Mouse (Mus musculus): ENCODE results near the gene Zcchc14. TPM values are rescaled to one million over a fixed set of nuclear protein-coding genes. Genes with fewer than 3 reads are reported as not detected.

Gene Zcchc14
- polyA plus RNA-seq, 1 experiment from 2014 or later, result 10.9 TPM

DNA sequence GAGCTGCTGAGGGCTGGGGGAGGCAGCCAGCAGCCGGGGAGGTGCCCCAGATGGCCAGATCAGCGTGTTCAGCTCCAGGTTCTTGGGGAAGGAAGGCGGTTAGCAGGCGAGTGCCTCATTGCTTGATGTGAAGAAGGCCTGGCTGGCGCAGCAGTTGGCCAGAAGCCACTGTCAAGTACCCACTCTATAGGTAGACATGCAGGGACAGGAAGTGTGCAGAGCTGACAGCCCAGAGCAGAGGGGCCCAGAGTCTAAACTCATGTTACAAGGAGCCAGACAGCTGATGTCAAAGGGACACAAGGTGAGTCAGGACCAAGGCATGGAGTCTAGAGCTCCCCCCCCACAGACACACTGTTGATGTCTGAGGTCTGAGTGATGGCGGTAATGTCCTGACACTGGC is 102.6 kb downstream of the Zcchc14 start:
- H3K4me1 ChIP-seq, result peaks cover 20% of the 10 kb centered on the region
- no peaks in the 10 kb centered on the region for H3K9me3 ChIP-seq
- H3K36me3 ChIP-seq, result peaks cover 57% of the 10 kb centered on the region
- H3K4me3 ChIP-seq, result no peak overlapping the region
- 87% methylated on average over 6 of the region's 6 CpGs for WGBS
- no peak overlapping the region for H3K27ac ChIP-seq
- no peak for DNase-seq (ENCODE audit: low spot score)
- H3K27me3 ChIP-seq (ENCODE audit: insufficient read depth, poor library complexity, severe bottlenecking), result peaks cover 10% of the 10 kb centered on the region; the same call in 1 of the 2 replicates

Other genes starting within 250 kb of the Zcchc14 start
- not detected in 2 replicates for gene 1700018B08Rik, start 108.6 kb downstream of the Zcchc14 start, polyA plus RNA-seq (2016; fragmentation: Nextera tagmentation; extraction: Ambion mirVana)
- gene Fbxo31, start 74.1 kb downstream of the Zcchc14 start, polyA plus RNA-seq (2016; fragmentation: Nextera tagmentation; extraction: Ambion mirVana), result 10.9 and 17.0 TPM in 2 replicates
- gene Map1lc3b, start 62.5 kb downstream of the Zcchc14 start, polyA plus RNA-seq (2016; fragmentation: Nextera tagmentation; extraction: Ambion mirVana), result 167 and 170 TPM in 2 replicates
- gene Jph3, start 76.7 kb upstream of the Zcchc14 start, polyA plus RNA-seq (2016; fragmentation: Nextera tagmentation; extraction: Ambion mirVana), result 0.74 and 1.4 TPM in 2 replicates
- 44.3 and 54.4 TPM in 2 replicates for gene Klhdc4, start 176.7 kb upstream of the Zcchc14 start, polyA plus RNA-seq (2016; fragmentation: Nextera tagmentation; extraction: Ambion mirVana)